ENCODE assay signal across 29 mouse cellular contexts in the genomic region with DNA sequence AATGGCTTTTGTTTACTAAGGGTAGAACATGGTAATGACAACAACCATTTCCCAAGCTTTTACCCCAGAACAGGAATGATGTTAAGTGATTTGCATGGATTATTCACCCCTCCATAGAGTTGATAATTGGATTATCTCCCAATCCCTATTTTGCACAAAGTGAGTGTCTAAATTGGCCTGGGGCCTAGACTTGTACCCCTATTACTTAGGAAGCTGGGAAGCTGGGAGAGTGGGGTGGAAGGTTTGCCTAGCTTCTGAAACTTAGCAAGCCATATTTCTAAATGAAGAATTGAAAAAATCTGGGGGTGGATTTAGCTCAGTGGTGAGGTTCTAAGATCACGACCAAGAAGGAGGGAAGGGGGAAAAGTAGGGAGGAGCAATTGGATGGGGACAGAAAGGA.
"Had no signal": no experiment of that assay in that cellular context is flagged by ENCODE, and none has a peak within 500 bp of the region (broad histone marks: within the 10 kb centered on the region; RNA-seq: fewer than 3 reads in every experiment).

No protein-coding gene starts in this region.

- H3K4me1 ChIP-seq: limb, embryonic 12.5 days; limb, embryonic 13.5 days; limb, embryonic 15.5 days; liver, embryonic 12.5 days; liver, embryonic 13.5 days; liver, embryonic 15.5 days; megakaryocyte, embryonic 14.5 days; neural tube, embryonic 12.5 days had no signal

- H3K36me3 ChIP-seq: limb, embryonic 10.5 days; limb, embryonic 12.5 days; limb, embryonic 13.5 days; limb, embryonic 15.5 days; liver, embryonic 12.5 days; liver, embryonic 13.5 days; liver, embryonic 15.5 days; lung, embryonic 15.5 days; midbrain, embryonic 12.5 days; midbrain, embryonic 13.5 days; neural tube, embryonic 12.5 days had no signal

- H3K9me3 ChIP-seq: limb, embryonic 10.5 days; limb, embryonic 12.5 days; limb, embryonic 13.5 days; limb, embryonic 15.5 days; liver, embryonic 12.5 days; liver, embryonic 13.5 days; liver, embryonic 15.5 days; lung, embryonic 15.5 days; midbrain, embryonic 12.5 days; midbrain, embryonic 13.5 days; neural tube, embryonic 12.5 days had no signal

- DNase-seq: left cerebral cortex, postnatal 4 days; liver; liver, embryonic 13.5 days; liver, postnatal 0 days; lung, adult 18-20 months; lung, adult 2 months; lung, embryonic 14.5 days; lung, postnatal 10 days; lung, postnatal 14 days; lung, postnatal 36 days; lung, postnatal 4 days had no signal

- H3K27me3 ChIP-seq: limb, embryonic 12.5 days; limb, embryonic 13.5 days; limb, embryonic 15.5 days; liver, embryonic 12.5 days; liver, embryonic 13.5 days; liver, embryonic 15.5 days; lung, embryonic 15.5 days; neural tube, embryonic 12.5 days had no signal

- H3K4me3 ChIP-seq: left cerebral cortex, adult 2 months; limb, embryonic 10.5 days; limb, embryonic 12.5 days; limb, embryonic 13.5 days; limb, embryonic 15.5 days; liver, embryonic 12.5 days; liver, embryonic 13.5 days; liver, embryonic 15.5 days; lung, embryonic 15.5 days; megakaryocyte, embryonic 14.5 days; midbrain, embryonic 12.5 days; midbrain, embryonic 13.5 days; myocyte; neural tube, embryonic 12.5 days had no signal

- ATAC-seq: liver, embryonic 12.5 days; liver, postnatal 0 days; lung, postnatal 0 days; midbrain, embryonic 13.5 days; midbrain, embryonic 16.5 days had no signal

- H3K9ac ChIP-seq: limb, embryonic 12.5 days; limb, embryonic 13.5 days; limb, embryonic 15.5 days; liver, embryonic 12.5 days; liver, embryonic 13.5 days; liver, embryonic 14.5 days; liver, embryonic 15.5 days; liver, postnatal 0 days; lung, embryonic 14.5 days; lung, embryonic 15.5 days; midbrain, embryonic 12.5 days; midbrain, embryonic 13.5 days; neural tube, embryonic 12.5 days had no signal

- H3K27ac ChIP-seq: left cerebral cortex, adult 2 months; limb, embryonic 10.5 days; limb, embryonic 12.5 days; limb, embryonic 13.5 days; limb, embryonic 15.5 days; liver, embryonic 12.5 days; liver, embryonic 13.5 days; liver, embryonic 14.5 days; liver, embryonic 15.5 days; lung, embryonic 15.5 days; macrophage; midbrain, embryonic 12.5 days; midbrain, embryonic 13.5 days; neural tube, embryonic 12.5 days had no signal

- H3K4me2 ChIP-seq: limb, embryonic 12.5 days; limb, embryonic 13.5 days; limb, embryonic 15.5 days; liver, embryonic 11.5 days; liver, embryonic 12.5 days; liver, embryonic 13.5 days; liver, embryonic 15.5 days; lung, embryonic 14.5 days; lung, embryonic 15.5 days; midbrain, embryonic 12.5 days; midbrain, embryonic 13.5 days; neural tube, embryonic 12.5 days had no signal
